12 mouse cellular contexts compared by ENCODE assay signal in genomic region chr7:49234288-49234687, GRCm38 (mm10).
"Had no signal": no experiment of that assay in that cellular context is flagged by ENCODE, and none has a peak within 500 bp of the region (broad histone marks: within the 10 kb centered on the region; RNA-seq: fewer than 3 reads in every experiment).

No protein-coding gene starts in this region.

- DNase-seq: kidney, adult 18-20 months; lung, adult 2 months; lung, postnatal 14 days; right cerebral cortex, postnatal 14 days; thymus, adult 2 months; thymus, postnatal 25 days had no signal

- H3K4me2 ChIP-seq: liver, embryonic 11.5 days; liver, embryonic 15.5 days; midbrain, embryonic 13.5 days had no signal

- H3K9ac ChIP-seq: liver, embryonic 15.5 days; midbrain, embryonic 13.5 days had no signal

- H3K9me3 ChIP-seq: limb, embryonic 10.5 days; liver, embryonic 15.5 days; midbrain, embryonic 13.5 days had no signal

- ATAC-seq: hindbrain, postnatal 0 days had no signal

- H3K4me3 ChIP-seq: left cerebral cortex, adult 2 months; limb, embryonic 10.5 days; liver, embryonic 15.5 days; midbrain, embryonic 13.5 days had no signal

- H3K27ac ChIP-seq: hindbrain, postnatal 0 days; left cerebral cortex, adult 2 months; limb, embryonic 10.5 days; liver, embryonic 15.5 days; midbrain, embryonic 13.5 days had no signal

- H3K36me3 ChIP-seq: limb, embryonic 10.5 days; liver, embryonic 15.5 days; midbrain, embryonic 13.5 days had no signal

- H3K27me3 ChIP-seq: liver, embryonic 15.5 days; midbrain, embryonic 13.5 days had no signal
